Comparison of ENCODE assay signal across 9 mouse cellular contexts in genomic region chr11:100387589-100388375, GRCm38 (mm10). TPM values are rescaled to one million over a fixed set of nuclear protein-coding genes. Genes with fewer than 3 reads are reported as not detected.
DNase-seq lines count a peak whose midpoint lies in the region; ATAC-seq and TF ChIP-seq lines count a peak whose summit lies in the region.
"Had no signal": no experiment of that assay in that cellular context is flagged by ENCODE, and none has a peak within 500 bp of the region (broad histone marks: within the 10 kb centered on the region; RNA-seq: fewer than 3 reads in every experiment).

No protein-coding gene starts in this region.

- H3K36me3 ChIP-seq in embryonic facial prominence, embryonic 10.5 days (replicated peaks) = peaks cover 38% of the 10 kb centered on the region
- peaks cover 35% of the 10 kb centered on the region for H3K36me3 ChIP-seq in heart, postnatal 0 days (replicated peaks; ENCODE audit: control insufficient read depth, insufficient read depth, low read length)
- H3K36me3 ChIP-seq in limb, embryonic 13.5 days = peaks cover 31% of the 10 kb centered on the region
- H3K36me3 ChIP-seq in stomach, embryonic 15.5 days = peaks cover 19% of the 10 kb centered on the region

- no peak for TF ChIP-seq CTCF in heart, postnatal 0 days (IDR thresholded peaks at IDR 0.05; ENCODE audit: low read depth)

- peak; percentile 38 to 69 for DNase-seq in left cerebral cortex, adult 9 months (ENCODE audit: low spot score in 2 of 2)
- no peak for DNase-seq in left cerebral cortex, postnatal 4 days
- peak; percentile 39 for DNase-seq in embryonic facial prominence, embryonic 10.5 days (ENCODE audit: low spot score)
- DNase-seq in heart, postnatal 0 days (ENCODE audit: low spot score) = peak; percentile 89
- no peak for DNase-seq in cerebellum, adult 18-20 months

- peak overlapping the region; percentile 65 for H3K27ac ChIP-seq in embryonic facial prominence, embryonic 10.5 days (replicated peaks)
- peak overlapping the region; percentile 88 for H3K27ac ChIP-seq in heart, postnatal 0 days (ENCODE audit: low read depth)
- peak overlapping the region; percentile 49 for H3K27ac ChIP-seq in limb, embryonic 13.5 days
- H3K27ac ChIP-seq in stomach, embryonic 15.5 days = peak overlapping the region; percentile 90

- 0 out of 2 replicates have a peak overlapping the region, but pooled peaks have one; percentile 1 for H3K4me3 ChIP-seq in embryonic facial prominence, embryonic 10.5 days
- H3K4me3 ChIP-seq in heart, postnatal 0 days (ENCODE audit: low read depth, low read length) = peak overlapping the region; percentile 11; the same call in 1 of the 2 replicates
- H3K4me3 ChIP-seq in limb, embryonic 13.5 days = no peak overlapping the region
- no peak overlapping the region for H3K4me3 ChIP-seq in stomach, embryonic 15.5 days (replicated peaks)

- peak; percentile 37; the same call in 1 of the 2 replicates for TF ChIP-seq EP300 in heart, postnatal 0 days (IDR thresholded peaks at IDR 0.05; ENCODE audit: low read depth)

- H3K27me3 ChIP-seq in embryonic facial prominence, embryonic 10.5 days (replicated peaks; ENCODE audit: low read depth, poor library complexity, severe bottlenecking) = no peaks in the 10 kb centered on the region
- H3K27me3 ChIP-seq in heart, postnatal 0 days (ENCODE audit: control insufficient read depth, insufficient read depth, low read length) = no peaks in the 10 kb centered on the region
- no peaks in the 10 kb centered on the region for H3K27me3 ChIP-seq in limb, embryonic 13.5 days
- H3K27me3 ChIP-seq in stomach, embryonic 15.5 days (replicated peaks) = no peaks in the 10 kb centered on the region

- H3K4me1 ChIP-seq in embryonic facial prominence, embryonic 10.5 days = peaks cover 52% of the 10 kb centered on the region
- peaks cover 64% of the 10 kb centered on the region for H3K4me1 ChIP-seq in heart, postnatal 0 days (ENCODE audit: control insufficient read depth, insufficient read depth)
- H3K4me1 ChIP-seq in limb, embryonic 13.5 days = peaks cover 26% of the 10 kb centered on the region
- H3K4me1 ChIP-seq in stomach, embryonic 15.5 days = peaks cover 62% of the 10 kb centered on the region

- intact Hi-C loops in left cerebral cortex, postnatal 4 days (cut with DNase I) = no loop called here

- no peak overlapping the region for H3K9ac ChIP-seq in heart, postnatal 0 days (replicated peaks; ENCODE audit: low read depth, low read length)
- peak overlapping the region; percentile 39; the same call in 1 of the 2 replicates for H3K9ac ChIP-seq in limb, embryonic 13.5 days
- H3K9ac ChIP-seq in stomach, embryonic 15.5 days = no peak overlapping the region

- H3K4me2 ChIP-seq in heart, postnatal 0 days (ENCODE audit: low read depth, low read length) = peak overlapping the region; percentile 40
- peak overlapping the region; percentile 38 for H3K4me2 ChIP-seq in limb, embryonic 13.5 days (replicated peaks)
- peak overlapping the region; percentile 37 for H3K4me2 ChIP-seq in stomach, embryonic 15.5 days

- 60% methylated on average over 14 of the region's 14 CpGs for WGBS in embryonic facial prominence, embryonic 10.5 days
- WGBS in heart, postnatal 0 days = 20% methylated on average over 14 of the region's 14 CpGs
- WGBS in limb, embryonic 13.5 days = 30% methylated on average over 14 of the region's 14 CpGs
- WGBS in stomach, embryonic 15.5 days = 16% methylated on average over 14 of the region's 14 CpGs

- peak; percentile 78 for ATAC-seq in heart, postnatal 0 days (ENCODE audit: insufficient read depth, low read depth)
- peak; percentile 71 for ATAC-seq in limb, embryonic 13.5 days (ENCODE audit: low FRiP score, low read depth)
- peak; percentile 38; the same call in 1 of the 2 replicates for ATAC-seq in stomach, embryonic 15.5 days (ENCODE audit: insufficient read depth, low FRiP score, low read depth)
- no peak for ATAC-seq in inflammation-experienced regulatory T-cells, adult 6 months

- no peaks in the 10 kb centered on the region for H3K9me3 ChIP-seq in embryonic facial prominence, embryonic 10.5 days
- H3K9me3 ChIP-seq in heart, postnatal 0 days (replicated peaks; ENCODE audit: control insufficient read depth, low read length) = no peaks in the 10 kb centered on the region
- no peaks in the 10 kb centered on the region for H3K9me3 ChIP-seq in limb, embryonic 13.5 days
- no peaks in the 10 kb centered on the region for H3K9me3 ChIP-seq in stomach, embryonic 15.5 days

RNA-seq across cellular contexts. Expression of gene Jup, which starts 9.8 kb away (rescaled TPM):
- 10 to 100 TPM; 74.2 to 77.9 TPM for total RNA-seq in left cerebral cortex, postnatal 4 days (2021)
- 45.8 and 52.6 TPM in 2 replicates for polyA plus RNA-seq in embryonic facial prominence, embryonic 10.5 days (2016; fragmentation: Nextera tagmentation; extraction: Ambion mirVana)
- 319 and 341 TPM in 2 replicates for total RNA-seq in heart, postnatal 0 days (2014; rRNA removed; ENCODE audit: low replicate concordance)
- polyA plus RNA-seq in heart, postnatal 0 days (2015; fragmentation: Nextera tagmentation; extraction: Ambion mirVana) = 135 and 142 TPM in 2 replicates
- 62.7 and 73.6 TPM in 2 replicates for polyA plus RNA-seq in limb, embryonic 13.5 days (2015; fragmentation: Nextera tagmentation; extraction: Ambion mirVana)
- polyA plus RNA-seq in stomach, embryonic 15.5 days (2015; fragmentation: Nextera tagmentation; extraction: Ambion mirVana) = 163 and 173 TPM in 2 replicates
- 1 to 10 TPM in 1 of 3 experiments, under 1 TPM in 1, not detected in 1; 0.36 to 1.4 TPM for polyA plus RNA-seq in inflammation-experienced regulatory T-cells, adult 6 months (2017; shearing (Covaris generic))

RNA-seq across cellular contexts. Expression of gene P3h4, which starts 26.9 kb away (rescaled TPM):
- 1 to 10 TPM; 8.1 to 9.9 TPM for total RNA-seq in left cerebral cortex, postnatal 4 days (2021)
- 34.1 and 34.9 TPM in 2 replicates for polyA plus RNA-seq in embryonic facial prominence, embryonic 10.5 days (2016; fragmentation: Nextera tagmentation; extraction: Ambion mirVana)
- total RNA-seq in heart, postnatal 0 days (2014; rRNA removed; ENCODE audit: low replicate concordance) = 58.0 and 66.1 TPM in 2 replicates
- 39.3 and 42.9 TPM in 2 replicates for polyA plus RNA-seq in heart, postnatal 0 days (2015; fragmentation: Nextera tagmentation; extraction: Ambion mirVana)
- polyA plus RNA-seq in limb, embryonic 13.5 days (2015; fragmentation: Nextera tagmentation; extraction: Ambion mirVana) = 77.1 and 81.9 TPM in 2 replicates
- polyA plus RNA-seq in stomach, embryonic 15.5 days (2015; fragmentation: Nextera tagmentation; extraction: Ambion mirVana) = 57.6 and 61.7 TPM in 2 replicates
- under 1 TPM in 1 of 3 experiments, not detected in 2; 0.92 TPM for polyA plus RNA-seq in inflammation-experienced regulatory T-cells, adult 6 months (2017; shearing (Covaris generic))

RNA-seq across cellular contexts. Expression of gene Fkbp10, which starts 27.7 kb away (rescaled TPM):
- total RNA-seq in left cerebral cortex, postnatal 4 days (2021) = 10 to 100 TPM; 13.7 to 15.0 TPM
- polyA plus RNA-seq in embryonic facial prominence, embryonic 10.5 days (2016; fragmentation: Nextera tagmentation; extraction: Ambion mirVana) = 61.4 and 67.0 TPM in 2 replicates
- 106 and 114 TPM in 2 replicates for total RNA-seq in heart, postnatal 0 days (2014; rRNA removed; ENCODE audit: low replicate concordance)
- 93.0 and 95.9 TPM in 2 replicates for polyA plus RNA-seq in heart, postnatal 0 days (2015; fragmentation: Nextera tagmentation; extraction: Ambion mirVana)
- 169 and 170 TPM in 2 replicates for polyA plus RNA-seq in limb, embryonic 13.5 days (2015; fragmentation: Nextera tagmentation; extraction: Ambion mirVana)
- polyA plus RNA-seq in stomach, embryonic 15.5 days (2015; fragmentation: Nextera tagmentation; extraction: Ambion mirVana) = 89.1 and 100 TPM in 2 replicates
- 1 to 10 TPM in 1 of 3 experiments, not detected in 2; 2.9 TPM for polyA plus RNA-seq in inflammation-experienced regulatory T-cells, adult 6 months (2017; shearing (Covaris generic))

RNA-seq across cellular contexts. Expression of gene Hap1, which starts 31.9 kb away (rescaled TPM):
- total RNA-seq in left cerebral cortex, postnatal 4 days (2021) = 100 to 1,000 TPM in 1 of 2 experiments, 10 to 100 TPM in 1; 43.8 to 116 TPM
- 14.0 and 14.2 TPM in 2 replicates for polyA plus RNA-seq in embryonic facial prominence, embryonic 10.5 days (2016; fragmentation: Nextera tagmentation; extraction: Ambion mirVana)
- total RNA-seq in heart, postnatal 0 days (2014; rRNA removed; ENCODE audit: low replicate concordance) = 3.5 and 5.7 TPM in 2 replicates
- 2.0 TPM in 2 replicates for polyA plus RNA-seq in heart, postnatal 0 days (2015; fragmentation: Nextera tagmentation; extraction: Ambion mirVana)
- polyA plus RNA-seq in limb, embryonic 13.5 days (2015; fragmentation: Nextera tagmentation; extraction: Ambion mirVana) = 2.8 and 3.2 TPM in 2 replicates
- 15.5 and 16.7 TPM in 2 replicates for polyA plus RNA-seq in stomach, embryonic 15.5 days (2015; fragmentation: Nextera tagmentation; extraction: Ambion mirVana)
- 1 to 10 TPM in 1 of 3 experiments, under 1 TPM in 2; 0.55 to 1.1 (median 0.70) TPM for polyA plus RNA-seq in inflammation-experienced regulatory T-cells, adult 6 months (2017; shearing (Covaris generic))

RNA-seq across cellular contexts. Expression of gene Gast, which starts 53.6 kb away (rescaled TPM):
- not detected for total RNA-seq in left cerebral cortex, postnatal 4 days (2021)
- polyA plus RNA-seq in embryonic facial prominence, embryonic 10.5 days (2016; fragmentation: Nextera tagmentation; extraction: Ambion mirVana) = 0.37 TPM in 1 of 2 replicates, not detected in the other
- total RNA-seq in heart, postnatal 0 days (2014; rRNA removed; ENCODE audit: low replicate concordance) = not detected in 2 replicates
- polyA plus RNA-seq in heart, postnatal 0 days (2015; fragmentation: Nextera tagmentation; extraction: Ambion mirVana) = not detected in 2 replicates
- polyA plus RNA-seq in limb, embryonic 13.5 days (2015; fragmentation: Nextera tagmentation; extraction: Ambion mirVana) = not detected in 2 replicates
- polyA plus RNA-seq in stomach, embryonic 15.5 days (2015; fragmentation: Nextera tagmentation; extraction: Ambion mirVana) = 15.1 and 16.3 TPM in 2 replicates
- not detected for polyA plus RNA-seq in inflammation-experienced regulatory T-cells, adult 6 months (2017; shearing (Covaris generic))
- total RNA-seq: layer of hippocampus, adult 18-20 months had no signal

Comparison
In these comparisons a context has a peak if more than half of its experiments do, and no peak if none do; other contexts are left out.
1. DNase-seq: peak in left cerebral cortex, adult 9 months (2 of 2), embryonic facial prominence, embryonic 10.5 days (single experiment) and heart, postnatal 0 days (single experiment); none in left cerebral cortex, postnatal 4 days (single experiment) and cerebellum, adult 18-20 months (0 of 2).
2. H3K4me3 ChIP-seq: peak in embryonic facial prominence, embryonic 10.5 days (single experiment) and heart, postnatal 0 days (single experiment); none in limb, embryonic 13.5 days (single experiment) and stomach, embryonic 15.5 days (single experiment).
3. RNA of gene Jup, which starts 9.8 kb away (polyA plus RNA-seq): 163 to 173 TPM in stomach, embryonic 15.5 days, 135 to 142 TPM in heart, postnatal 0 days, 62.7 to 73.6 TPM in limb, embryonic 13.5 days and 45.8 to 52.6 TPM in embryonic facial prominence, embryonic 10.5 days; 0.36 to 1.4 TPM in inflammation-experienced regulatory T-cells, adult 6 months; every median in the first group is over 10 times any median in the second.
4. RNA of gene P3h4, which starts 26.9 kb away (polyA plus RNA-seq): 77.1 to 81.9 TPM in limb, embryonic 13.5 days, 57.6 to 61.7 TPM in stomach, embryonic 15.5 days, 39.3 to 42.9 TPM in heart, postnatal 0 days and 34.1 to 34.9 TPM in embryonic facial prominence, embryonic 10.5 days; 0.92 TPM in inflammation-experienced regulatory T-cells, adult 6 months; every median in the first group is over 10 times any median in the second.
5. RNA of gene Fkbp10, which starts 27.7 kb away (polyA plus RNA-seq): 169 to 170 TPM in limb, embryonic 13.5 days, 93.0 to 95.9 TPM in heart, postnatal 0 days, 89.1 to 100 TPM in stomach, embryonic 15.5 days and 61.4 to 67.0 TPM in embryonic facial prominence, embryonic 10.5 days; 2.9 TPM in inflammation-experienced regulatory T-cells, adult 6 months; every median in the first group is over 10 times any median in the second.
6. Peak in every context shown above with its lines, with median percentiles within 50 percentile points of each other: H3K27ac ChIP-seq and H3K4me2 ChIP-seq.